In genomic region chr7:66388621-66389532, GRCm38 (mm10) we compare ENCODE assay signal across 8 mouse cellular contexts. TPM values are rescaled to one million over a fixed set of nuclear protein-coding genes. Genes with fewer than 3 reads are reported as not detected.
DNase-seq lines count a peak whose midpoint lies in the region; ATAC-seq and TF ChIP-seq lines count a peak whose summit lies in the region.

No protein-coding gene starts in this region.

- ATAC-seq in embryonic facial prominence, embryonic 11.5 days (replicated peaks; ENCODE audit: insufficient number of reproducible peaks, low FRiP score, low TSS enrichment, low read depth): peak; percentile 69; the same call in 1 of the 2 replicates
- peak; percentile 63 for ATAC-seq in intestine, postnatal 0 days

- H3K9ac ChIP-seq in embryonic facial prominence, embryonic 11.5 days (replicated peaks; ENCODE audit: low read length): no peak overlapping the region
- H3K9ac ChIP-seq in intestine, postnatal 0 days (ENCODE audit: low read depth, low read length): peak overlapping the region; percentile 90

- peak overlapping the region; percentile 62 for H3K4me3 ChIP-seq in embryonic facial prominence, embryonic 11.5 days (ENCODE audit: low read depth, low read length)
- peak overlapping the region; percentile 67 for H3K4me3 ChIP-seq in intestine, postnatal 0 days (ENCODE audit: low read depth, low read length)
- peak overlapping the region; percentile 77 for H3K4me3 ChIP-seq in midbrain, embryonic 10.5 days
- peak overlapping the region; percentile 79 for H3K4me3 ChIP-seq in small intestine, adult 2 months (ENCODE audit: low read depth, low read length)

- 8% methylated on average over 28 of the region's 28 CpGs for WGBS in embryonic facial prominence, embryonic 11.5 days
- WGBS in intestine, postnatal 0 days: 8% methylated on average over 28 of the region's 28 CpGs
- 12% methylated on average over 28 of the region's 28 CpGs for WGBS in midbrain, embryonic 10.5 days
- WGBS in small intestine, adult 2 months: 2% methylated on average over 28 of the region's 28 CpGs

- H3K36me3 ChIP-seq in embryonic facial prominence, embryonic 11.5 days (replicated peaks; ENCODE audit: control insufficient read depth, insufficient read depth, low read depth, low read length): no peaks in the 10 kb centered on the region
- H3K36me3 ChIP-seq in intestine, postnatal 0 days (ENCODE audit: control insufficient read depth, insufficient read depth): no peaks in the 10 kb centered on the region
- no peaks in the 10 kb centered on the region for H3K36me3 ChIP-seq in midbrain, embryonic 10.5 days
- no peaks in the 10 kb centered on the region for H3K36me3 ChIP-seq in small intestine, adult 2 months (ENCODE audit: control insufficient read depth, insufficient read depth, low read length)

- TF ChIP-seq CTCF in intestine, postnatal 0 days (IDR thresholded peaks at IDR 0.05; ENCODE audit: low read depth): peak; percentile 98
- TF ChIP-seq CTCF in small intestine, adult 2 months (IDR thresholded peaks at IDR 0.05; ENCODE audit: extremely low read depth, insufficient read length, insufficient replicate concordance, low read depth, low read length): peak; percentile 81; the same call in 1 of the 2 replicates

- no peaks in the 10 kb centered on the region for H3K9me3 ChIP-seq in embryonic facial prominence, embryonic 11.5 days (replicated peaks; ENCODE audit: control insufficient read depth, low read length)
- H3K9me3 ChIP-seq in intestine, postnatal 0 days (ENCODE audit: control insufficient read depth): no peaks in the 10 kb centered on the region
- no peaks in the 10 kb centered on the region for H3K9me3 ChIP-seq in midbrain, embryonic 10.5 days (replicated peaks)

- TF ChIP-seq POLR2A in small intestine, adult 2 months (IDR thresholded peaks at IDR 0.05; ENCODE audit: low read depth, low read length): no peak; the same call in 1 of the 2 replicates

- H3K4me1 ChIP-seq in embryonic facial prominence, embryonic 11.5 days (ENCODE audit: control insufficient read depth, insufficient read depth, low read length): no peaks in the 10 kb centered on the region
- peaks cover under 1% of the 10 kb centered on the region; the same call in 1 of the 2 replicates for H3K4me1 ChIP-seq in intestine, postnatal 0 days (replicated peaks; ENCODE audit: control insufficient read depth, insufficient read depth, low read length)
- H3K4me1 ChIP-seq in midbrain, embryonic 10.5 days: peaks cover 20% of the 10 kb centered on the region
- peaks cover 7% of the 10 kb centered on the region for H3K4me1 ChIP-seq in small intestine, adult 2 months (ENCODE audit: control insufficient read depth, insufficient read depth, insufficient read length, low read length)

- peak; percentile 92 for DNase-seq in 3T3-L1 (ENCODE audit: low read depth, low spot score)
- DNase-seq in adrenal gland, postnatal 14 days: peak; percentile 77
- DNase-seq in embryonic facial prominence, embryonic 11.5 days (ENCODE audit: low spot score): peak; percentile 87
- DNase-seq in heart, adult 11 months: peak; percentile 98
- DNase-seq in left cerebral cortex, postnatal 4 days: peak; percentile 51
- DNase-seq in midbrain, embryonic 10.5 days (ENCODE audit: low spot score): peak; percentile 72

- H3K4me2 ChIP-seq in embryonic facial prominence, embryonic 11.5 days (ENCODE audit: low read depth, low read length): peak overlapping the region; percentile 94
- H3K4me2 ChIP-seq in intestine, postnatal 0 days (replicated peaks; ENCODE audit: low read depth): peak overlapping the region; percentile 95

- intact Hi-C loops in left cerebral cortex, postnatal 4 days (cut with DNase I): loop anchor here (5.0 kb wide), 2 partner anchors 77 to 282 kb away; partner anchors contain the start of gene Chsy1

- no peak overlapping the region for H3K27ac ChIP-seq in embryonic facial prominence, embryonic 11.5 days (replicated peaks; ENCODE audit: low read depth, low read length)
- peak overlapping the region; percentile 82 for H3K27ac ChIP-seq in intestine, postnatal 0 days (ENCODE audit: low read depth, low read length)
- no peak overlapping the region for H3K27ac ChIP-seq in midbrain, embryonic 10.5 days (replicated peaks)
- peak overlapping the region; percentile 90 for H3K27ac ChIP-seq in small intestine, adult 2 months (ENCODE audit: insufficient read depth, low read depth, low read length)

- no peaks in the 10 kb centered on the region for H3K27me3 ChIP-seq in embryonic facial prominence, embryonic 11.5 days (ENCODE audit: control insufficient read depth, insufficient read depth, low read length)
- H3K27me3 ChIP-seq in intestine, postnatal 0 days (replicated peaks; ENCODE audit: control insufficient read depth, insufficient read depth, low read length): no peaks in the 10 kb centered on the region
- H3K27me3 ChIP-seq in midbrain, embryonic 10.5 days (ENCODE audit: low read depth, poor library complexity, severe bottlenecking): peaks cover 31% of the 10 kb centered on the region; the same call in 1 of the 2 replicates
- no peaks in the 10 kb centered on the region for H3K27me3 ChIP-seq in small intestine, adult 2 months (ENCODE audit: control insufficient read depth, insufficient read depth, low read length)

RNA-seq across cellular contexts. Expression of gene Lrrk1, which starts 0.7 kb away (rescaled TPM):
- total RNA-seq in adrenal gland, postnatal 14 days (2021): 12.2 and 14.6 TPM in 2 replicates
- polyA plus RNA-seq in embryonic facial prominence, embryonic 11.5 days (2014; fragmentation: Nextera tagmentation; extraction: Ambion mirVana): 3.1 and 5.1 TPM in 2 replicates
- polyA plus RNA-seq in intestine, postnatal 0 days (2015; fragmentation: Nextera tagmentation; extraction: Ambion mirVana): 6.1 and 8.0 TPM in 2 replicates
- total RNA-seq in left cerebral cortex, postnatal 4 days (2021): 1 to 10 TPM; 4.5 to 6.9 TPM
- polyA plus RNA-seq in midbrain, embryonic 10.5 days (2016; fragmentation: Nextera tagmentation; extraction: Ambion mirVana): 4.6 and 6.0 TPM in 2 replicates
- polyA plus RNA-seq in small intestine, adult 2 months (2012; rRNA removed): 18.9 and 23.1 TPM in 2 replicates

RNA-seq across cellular contexts. Expression of gene Gm10974, which starts 23.2 kb away (rescaled TPM):
- not detected in 2 replicates for total RNA-seq in adrenal gland, postnatal 14 days (2021)
- polyA plus RNA-seq in embryonic facial prominence, embryonic 11.5 days (2014; fragmentation: Nextera tagmentation; extraction: Ambion mirVana): not detected in 2 replicates
- not detected in 2 replicates for polyA plus RNA-seq in intestine, postnatal 0 days (2015; fragmentation: Nextera tagmentation; extraction: Ambion mirVana)
- total RNA-seq in left cerebral cortex, postnatal 4 days (2021): not detected
- not detected in 2 replicates for polyA plus RNA-seq in midbrain, embryonic 10.5 days (2016; fragmentation: Nextera tagmentation; extraction: Ambion mirVana)
- not detected in 2 replicates for polyA plus RNA-seq in small intestine, adult 2 months (2012; rRNA removed)

RNA-seq across cellular contexts. Expression of gene Aldh1a3, which starts 38.4 kb away (rescaled TPM):
- total RNA-seq in adrenal gland, postnatal 14 days (2021): 10.9 and 12.6 TPM in 2 replicates
- polyA plus RNA-seq in embryonic facial prominence, embryonic 11.5 days (2014; fragmentation: Nextera tagmentation; extraction: Ambion mirVana): 38.6 and 41.5 TPM in 2 replicates
- polyA plus RNA-seq in intestine, postnatal 0 days (2015; fragmentation: Nextera tagmentation; extraction: Ambion mirVana): 45.4 and 46.6 TPM in 2 replicates
- 1 to 10 TPM; 2.9 TPM for total RNA-seq in left cerebral cortex, postnatal 4 days (2021)
- polyA plus RNA-seq in midbrain, embryonic 10.5 days (2016; fragmentation: Nextera tagmentation; extraction: Ambion mirVana): 0.94 and 9.2 TPM in 2 replicates
- 7.1 and 11.1 TPM in 2 replicates for polyA plus RNA-seq in small intestine, adult 2 months (2012; rRNA removed)

Comparison
In these comparisons a context has a peak if more than half of its experiments do, and no peak if none do; other contexts are left out.
1. H3K27ac ChIP-seq: peak in intestine, postnatal 0 days (single experiment) and small intestine, adult 2 months (single experiment); none in embryonic facial prominence, embryonic 11.5 days (single experiment) and midbrain, embryonic 10.5 days (single experiment).
2. Peak in every context shown above with its lines, with median percentiles within 50 percentile points of each other: DNase-seq and H3K4me3 ChIP-seq.